Mouse (Mus musculus) stomach, adult 2 months (tissue): Measurements from ENCODE around the gene Clba1. TPM values are rescaled to one million over a fixed set of nuclear protein-coding genes. Genes with fewer than 3 reads are reported as not detected.

Experiments used
- polyA plus RNA-seq: library from polyadenylated mRNA; depleted of rRNA; stranded (reverse); fragments of >200 nt; gene quantifications from 2 replicates; pipeline ENCODE4 v1.2.3, GENCODE M21; 2012; rRNA removed

The Clba1 gene
- polyA plus RNA-seq, result 5.3 and 9.1 TPM in 2 replicates

DNA sequence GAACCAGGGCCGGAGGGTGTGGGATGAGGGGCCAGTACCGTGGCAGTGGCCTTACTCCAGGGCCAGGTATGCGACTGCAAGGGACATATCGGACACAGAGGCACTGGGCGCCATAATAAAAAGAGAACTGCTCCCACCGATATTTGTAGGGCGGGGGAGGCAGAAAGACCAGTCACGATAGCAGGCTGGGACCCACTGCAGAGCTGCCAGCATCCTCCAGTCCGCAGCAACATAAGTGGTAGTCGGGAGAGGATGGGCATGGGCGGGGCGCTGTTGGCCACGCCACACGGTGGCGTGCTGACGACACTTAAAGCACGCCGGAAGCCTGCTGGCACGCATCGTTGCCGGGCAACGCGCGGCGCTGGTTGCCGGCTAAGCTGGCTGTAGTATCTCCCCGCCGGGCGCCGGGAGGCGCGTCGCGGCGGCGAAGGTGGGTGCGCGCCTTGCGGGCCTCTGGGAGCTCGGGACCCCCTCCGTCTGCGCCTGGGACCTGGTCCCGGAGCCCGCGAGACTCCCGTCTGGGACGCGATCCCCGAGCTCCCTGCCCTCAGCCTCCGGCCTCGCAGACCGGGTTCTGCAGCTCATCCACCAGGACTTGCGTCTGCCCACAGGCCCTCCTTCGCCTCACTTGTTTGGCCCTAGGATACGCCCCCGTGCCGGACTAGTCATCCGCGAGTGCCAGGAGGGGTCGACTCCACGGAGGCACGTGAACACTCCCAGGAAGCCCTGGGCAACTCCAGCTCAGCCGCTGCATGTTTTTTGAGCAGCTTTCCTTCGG is at the start of gene Clba1:
TSS of gene Clba1 (plus strand) at position 351 of the 778 bp plus-strand sequence.

DNA sequence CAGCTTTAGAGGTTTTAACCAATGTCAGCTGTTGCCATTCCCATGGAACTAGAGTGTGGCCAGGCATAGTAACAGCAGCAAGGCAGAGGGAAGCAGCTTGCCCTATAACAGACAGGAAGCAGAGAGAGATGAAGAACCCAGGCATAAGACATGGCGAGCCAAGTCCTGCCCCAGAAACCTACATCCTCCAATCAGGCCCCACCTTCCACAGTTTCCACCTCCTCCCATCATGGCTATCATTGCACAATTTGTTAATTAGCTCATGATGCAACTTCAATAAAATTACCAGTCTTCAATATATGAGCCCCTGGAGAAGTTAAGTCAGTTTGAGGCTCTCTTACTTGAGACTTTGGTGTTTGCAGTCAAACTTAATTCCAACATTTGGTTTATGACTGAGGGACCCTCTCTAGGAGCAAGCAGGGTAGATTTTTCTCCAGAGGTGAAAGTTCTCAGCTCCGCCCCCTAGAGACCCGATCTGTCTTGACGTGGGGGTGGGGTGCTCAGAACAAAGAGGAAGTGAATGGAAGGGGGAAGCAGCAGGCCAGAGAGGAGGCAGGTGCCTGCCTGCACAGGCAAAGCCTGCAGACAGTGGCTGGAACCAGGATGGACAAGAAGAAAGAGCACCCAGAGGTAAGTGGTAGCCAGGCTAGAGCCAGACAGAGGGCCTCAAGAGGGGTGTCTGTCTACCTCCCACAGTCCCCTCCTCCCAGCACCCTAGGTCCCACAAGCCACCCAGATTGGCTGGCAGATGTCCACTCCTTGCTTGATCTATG is 48.4 kb upstream of the Clba1 start, which contains the start of gene Pld4:
TSS of gene Pld4 (plus strand) at position 502 of the 773 bp plus-strand sequence.

DNA sequence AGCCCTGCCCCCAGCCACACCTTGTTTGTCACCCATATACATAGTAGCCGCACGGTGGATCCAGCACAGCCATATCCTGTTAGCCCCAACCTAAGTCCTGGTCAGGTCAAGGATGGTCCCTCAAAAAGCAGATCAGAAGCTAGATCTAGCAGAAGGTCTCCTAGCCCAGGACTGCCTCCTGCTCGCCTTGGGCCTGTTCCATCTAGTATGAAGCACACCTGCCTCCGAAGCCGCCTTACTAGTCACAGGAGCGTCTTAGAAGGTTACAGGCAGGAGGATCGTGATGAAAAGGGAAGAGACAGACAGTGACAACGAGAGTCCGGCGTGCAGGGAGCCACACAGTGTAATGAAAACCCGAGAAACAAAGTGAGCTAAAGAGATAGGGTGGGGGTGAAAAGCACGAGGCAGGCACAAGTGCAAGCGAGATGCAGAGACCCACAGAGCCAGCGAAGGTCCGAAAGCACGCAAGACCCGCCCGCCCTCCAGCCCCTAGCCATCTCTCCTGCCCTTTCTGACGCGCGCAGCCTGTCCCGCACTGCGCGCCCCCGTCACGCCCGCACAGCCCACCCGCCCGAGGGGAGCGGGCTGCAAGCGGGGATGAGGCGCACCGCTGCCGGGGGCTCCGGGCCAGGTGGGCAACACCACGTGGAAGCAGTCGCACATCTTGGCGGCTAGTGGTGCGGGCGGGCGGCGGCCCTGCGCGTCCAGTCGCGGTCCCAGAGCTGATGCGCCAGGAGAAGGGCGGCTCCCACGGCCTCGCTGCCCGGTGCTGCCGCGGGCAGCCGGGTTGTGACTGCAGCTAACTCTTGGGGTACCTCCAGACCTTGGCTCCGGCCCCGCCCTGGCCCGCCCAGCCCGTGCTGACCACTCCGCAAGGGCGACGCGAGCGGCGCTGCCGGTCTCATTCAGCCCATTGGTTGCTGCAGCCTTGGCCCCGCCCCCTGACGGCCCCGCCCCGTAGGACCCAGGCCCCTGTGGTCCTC is 6.6 kb upstream of the Clba1 start, which contains the start of gene Ahnak2:
TSS of gene Ahnak2 (minus strand) at position 794 of the 983 bp plus-strand sequence.

DNA sequence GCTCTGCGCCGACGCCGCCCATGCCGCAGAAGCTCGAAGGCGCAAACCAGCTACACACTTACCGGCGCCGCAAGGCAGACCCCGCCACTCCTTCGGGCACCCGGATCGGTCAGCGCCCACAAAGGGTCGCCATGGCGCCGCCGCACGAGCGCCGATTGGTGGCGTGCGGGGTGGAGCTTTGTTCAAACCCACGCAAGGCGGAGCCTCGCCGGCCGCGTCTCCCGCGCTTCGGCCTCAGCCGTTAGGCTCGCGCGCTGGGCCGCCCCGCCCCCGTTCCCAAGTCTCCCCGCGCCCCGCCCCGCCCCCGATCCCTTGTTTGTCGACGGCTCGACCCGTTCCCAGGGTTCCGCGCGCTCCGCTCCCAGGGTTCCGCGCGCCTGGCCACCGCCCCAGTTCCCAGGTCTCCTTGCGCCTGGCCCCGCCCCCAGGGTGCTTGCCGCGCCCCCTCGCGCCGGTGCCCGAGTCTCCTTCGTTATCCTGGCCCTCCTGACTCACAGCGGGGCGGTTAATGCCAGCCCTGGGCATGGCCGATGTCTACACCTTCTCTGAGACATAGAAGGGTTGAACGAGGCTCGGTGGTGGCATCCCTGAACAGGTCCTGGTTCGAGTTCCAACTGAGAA is 20.6 kb downstream of the Clba1 start, which contains the start of gene Cdca4:
TSS of gene Cdca4 (minus strand) at position 180 of the 621 bp plus-strand sequence.

Other genes starting within 250 kb of the Clba1 start
- gene Inf2, start 220.2 kb upstream of the Clba1 start, polyA plus RNA-seq, result 5.6 and 6.4 TPM in 2 replicates
- gene Adssl1, start 188.9 kb upstream of the Clba1 start, polyA plus RNA-seq, result 7.7 and 16.7 TPM in 2 replicates
- 16.5 and 24.7 TPM in 2 replicates for gene Siva1, start 164.3 kb upstream of the Clba1 start, polyA plus RNA-seq
- 108 and 117 TPM in 2 replicates for gene Akt1, start 134.1 kb upstream of the Clba1 start, polyA plus RNA-seq
- gene Zbtb42, start 130.1 kb upstream of the Clba1 start, polyA plus RNA-seq, result 19.5 and 22.8 TPM in 2 replicates
- gene Cep170b, start 88.5 kb upstream of the Clba1 start, polyA plus RNA-seq, result 53.4 and 62.7 TPM in 2 replicates
- gene Pld4, start 48.3 kb upstream of the Clba1 start, polyA plus RNA-seq, result 8.0 and 11.8 TPM in 2 replicates
- gene Ahnak2, start 6.3 kb upstream of the Clba1 start, polyA plus RNA-seq, result 4.8 and 6.8 TPM in 2 replicates
- 11.5 and 11.9 TPM in 2 replicates for gene Cdca4, start 20.5 kb downstream of the Clba1 start, polyA plus RNA-seq
- gene Gpr132, start 59.3 kb downstream of the Clba1 start, polyA plus RNA-seq, result 0.87 and 2.0 TPM in 2 replicates
- 15.0 and 24.3 TPM in 2 replicates for gene Jag2, start 120.8 kb downstream of the Clba1 start, polyA plus RNA-seq
- 28.5 and 33.8 TPM in 2 replicates for gene Nudt14, start 133.2 kb downstream of the Clba1 start, polyA plus RNA-seq
- gene Btbd6, start 167.5 kb downstream of the Clba1 start, polyA plus RNA-seq, result 38.8 and 132 TPM in 2 replicates
- 16.7 and 28.0 TPM in 2 replicates for gene Brf1, start 191.8 kb downstream of the Clba1 start, polyA plus RNA-seq
- gene Pacs2, start 205.6 kb downstream of the Clba1 start, polyA plus RNA-seq, result 15.7 and 17.0 TPM in 2 replicates